Mouse (Mus musculus) limb, embryonic 11.5 days (tissue): ENCODE measurements around the gene Pim3. TPM values are rescaled to one million over a fixed set of nuclear protein-coding genes. Genes with fewer than 3 reads are reported as not detected.
A peak's percentile ranks its signal among the peaks of the same experiment; 100 is the strongest.

Experiments
- ATAC-seq: fragments of 200-750 bp; cut with Nextera tagmentation; 2 replicates; pipeline ENCODE4 v1.8.0; 2017; ENCODE audit warnings: low read depth; ENCODE audit not compliant: insufficient number of reproducible peaks, low FRiP score, low TSS enrichment
- DNase-seq: peaks from one replicate; pipeline ENCODE4 v3.0.0-alpha.2; 2015; ENCODE audit warnings: low spot score
- H3K27ac ChIP-seq: fragments of 300-500 bp; sonication (generic); replicated peaks from 2 replicates; pipeline ENCODE4 v1.5.1; 2014; ENCODE audit warnings: low read depth, mild to moderate bottlenecking, low read length
- H3K27me3 ChIP-seq: fragments of 300-500 bp; sonication (generic); 2 replicates; pipeline ENCODE4 v1.6.1; 2014; ENCODE audit warnings: mild to moderate bottlenecking, low read length, mixed read lengths; ENCODE audit not compliant: control insufficient read depth, insufficient read depth
- H3K36me3 ChIP-seq: fragments of 300-500 bp; sonication (generic); 2 replicates; pipeline ENCODE4 v1.6.1; 2014; ENCODE audit warnings: mild to moderate bottlenecking, low read length, moderate library complexity, mixed read lengths; ENCODE audit not compliant: control insufficient read depth, insufficient read depth
- H3K4me1 ChIP-seq: fragments of 300-500 bp; sonication (generic); 2 replicates; pipeline ENCODE4 v1.6.1; 2014; ENCODE audit warnings: low read length, mixed read lengths; ENCODE audit not compliant: control insufficient read depth, insufficient read depth
- H3K4me2 ChIP-seq: fragments of 300-500 bp; sonication (generic); 2 replicates; pipeline ENCODE4 v1.6.1; 2014; ENCODE audit warnings: low read depth, mild to moderate bottlenecking, moderate library complexity; ENCODE audit not compliant: severe bottlenecking
- H3K4me3 ChIP-seq: fragments of 300-500 bp; sonication (generic); 2 replicates; pipeline ENCODE4 v1.5.1; 2014; ENCODE audit warnings: low read depth, low read length
- H3K9ac ChIP-seq: fragments of 300-500 bp; sonication (generic); 2 replicates; pipeline ENCODE4 v1.6.1; 2014; ENCODE audit warnings: mild to moderate bottlenecking, low read length
- H3K9me3 ChIP-seq: fragments of 300-500 bp; sonication (generic); 2 replicates; pipeline ENCODE4 v1.6.1; 2016; ENCODE audit warnings: low read length; ENCODE audit not compliant: control insufficient read depth
- WGBS: fragments of 180-500 bp; shearing (Covaris S2); extraction: QIAGEN DNeasy Blood & Tissue Kit; methylation state at CpG from one replicate; pipeline ENCODE4 v1.1.7; 2014; 5-methylcytosine and 5-hydroxymethylcytosine counted together
- polyA plus RNA-seq: library from polyadenylated mRNA; unstranded; fragments of >200 nt; fragmentation: Nextera tagmentation; extraction: Ambion mirVana; gene quantifications from 2 replicates; pipeline ENCODE4 v1.2.1, GENCODE M21; 2014

The Pim3 gene
- polyA plus RNA-seq, 1 experiment from 2014 or later: 34.5 TPM

DNA sequence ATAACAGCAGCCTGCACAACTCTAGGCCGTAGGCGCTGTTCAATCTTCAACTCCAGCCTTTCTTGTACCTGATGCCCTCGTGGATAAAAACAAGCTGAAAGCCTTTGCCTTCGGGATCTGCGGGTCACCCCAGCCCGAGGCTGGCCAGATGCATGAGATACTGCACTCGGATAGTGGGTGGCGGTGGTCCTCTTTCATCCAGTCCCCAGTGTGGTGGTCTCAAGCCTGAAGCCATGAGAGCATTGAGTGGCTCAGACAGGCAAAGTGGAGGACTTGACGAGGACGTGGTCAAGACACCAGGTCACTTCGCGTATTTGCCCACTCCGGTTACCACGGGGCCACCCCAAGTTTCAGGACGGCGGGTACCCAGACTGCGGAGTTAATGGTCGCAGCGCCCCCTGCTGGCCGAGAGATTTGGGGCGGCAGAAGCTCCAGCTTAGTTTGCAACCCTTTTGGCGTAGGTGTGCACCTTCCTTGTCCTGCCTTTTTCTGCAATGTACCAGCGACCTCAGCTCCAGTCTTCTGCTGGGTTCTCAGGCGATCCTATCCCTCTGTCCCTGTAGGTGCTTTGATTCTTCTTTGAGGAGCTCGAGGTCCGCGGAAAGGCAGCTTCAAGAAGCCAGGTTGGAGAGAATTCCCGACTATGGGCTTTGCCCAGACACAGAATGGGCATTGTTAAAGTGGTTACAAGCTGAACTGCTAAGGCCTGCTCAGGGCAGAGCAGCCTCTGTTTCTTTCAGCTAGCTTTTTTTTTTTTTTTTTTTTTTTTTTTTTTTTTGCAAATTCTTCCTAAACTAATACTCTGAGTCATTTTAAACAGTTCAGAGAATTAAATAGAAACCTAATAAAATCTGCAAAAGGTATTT lies 14.4 kb downstream of the Pim3 start:
- Histone ChIP-seq H3K27me3 (no peaks in the 10 kb centered on the region), H3K4me3 (no peak overlapping the region), H3K27ac (no peak overlapping the region), H3K4me1 (0 out of 2 replicates have a peak, but pooled peaks cover 3% of the 10 kb centered on the region), H3K36me3 (no peaks in the 10 kb centered on the region), H3K9ac (no peak overlapping the region), H3K4me2 (no peak overlapping the region), H3K9me3 (no peaks in the 10 kb centered on the region)
- WGBS: 11% methylated on average over 28 of the region's 28 CpGs
- DNase-seq (peak; percentile 89), ATAC-seq (peak; percentile 67)

DNA sequence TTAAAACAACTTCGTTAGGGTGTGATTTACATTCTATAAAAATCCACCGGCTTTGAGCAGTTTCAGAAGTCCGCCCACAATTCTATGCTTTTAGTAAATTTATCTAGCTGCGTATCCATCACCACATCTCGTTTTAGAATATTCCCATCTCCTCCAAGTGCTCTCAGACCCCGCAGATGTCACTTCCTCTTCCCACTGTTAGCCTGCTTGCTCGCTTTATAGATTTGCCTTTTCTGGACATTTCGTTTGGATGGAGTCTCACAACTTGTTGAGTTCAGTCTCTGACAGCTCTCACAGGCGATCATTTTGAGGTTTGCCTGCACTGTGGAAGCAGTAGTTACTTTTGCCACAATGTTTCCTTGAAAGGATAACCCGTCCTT lies 15.0 kb downstream of the Pim3 start:
- 81% methylated on average over 10 of the region's 10 CpGs for WGBS
- Histone ChIP-seq H3K4me2 (no peak overlapping the region), H3K4me3 (no peak overlapping the region), H3K4me1 (0 out of 2 replicates have a peak, but pooled peaks cover 3% of the 10 kb centered on the region), H3K27ac (no peak overlapping the region), H3K9ac (no peak overlapping the region), H3K9me3 (no peaks in the 10 kb centered on the region), H3K27me3 (no peaks in the 10 kb centered on the region), H3K36me3 (no peaks in the 10 kb centered on the region)
- no peak for ATAC-seq
- no peak for DNase-seq

DNA sequence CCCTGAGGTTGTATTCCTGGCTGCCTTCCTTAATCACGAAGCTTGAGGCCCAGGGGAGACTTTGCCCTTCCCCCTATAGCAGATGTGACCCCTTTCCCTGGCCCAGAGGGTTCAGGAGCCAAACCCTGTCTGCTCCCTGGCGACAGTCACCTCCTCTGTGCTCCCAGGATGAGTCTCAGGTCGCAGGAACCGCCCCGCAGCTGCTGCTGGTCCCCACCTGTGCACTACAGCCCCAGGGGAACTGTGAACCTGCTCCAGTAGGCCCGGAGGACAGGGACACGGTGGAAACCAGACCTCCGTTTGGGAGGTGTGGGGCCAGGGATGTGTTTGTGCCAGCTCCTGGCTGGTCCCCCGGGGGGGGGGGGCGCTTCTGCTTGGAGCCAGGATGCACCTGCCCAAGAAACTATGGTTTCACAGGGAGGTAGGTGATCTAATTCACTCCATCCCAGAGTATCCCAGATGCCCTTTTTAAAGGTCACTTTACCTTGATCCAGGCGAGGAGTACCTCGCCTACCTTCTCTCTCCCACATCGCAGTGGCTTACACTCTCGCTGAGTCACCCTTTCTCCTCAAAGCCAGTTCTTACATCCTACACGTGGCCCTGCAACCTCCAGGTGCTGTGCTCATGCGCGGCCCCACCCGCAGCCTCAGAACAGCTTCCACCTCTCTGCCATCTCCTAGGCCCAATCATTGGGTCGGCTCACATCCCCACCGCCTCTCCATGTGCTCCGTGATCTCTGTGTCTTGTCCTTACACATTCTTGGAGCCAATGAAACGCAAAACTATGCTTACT lies 19.5 kb downstream of the Pim3 start:
- no peak overlapping the region for H3K4me3 ChIP-seq
- no peaks in the 10 kb centered on the region for H3K36me3 ChIP-seq
- no peak for ATAC-seq
- no peak overlapping the region for H3K4me2 ChIP-seq
- 62% methylated on average over 22 of the region's 22 CpGs for WGBS
- H3K27me3 ChIP-seq: no peaks in the 10 kb centered on the region
- no peaks in the 10 kb centered on the region for H3K9me3 ChIP-seq
- peak overlapping the region; percentile 27; the same call in 1 of the 2 replicates for H3K9ac ChIP-seq
- DNase-seq: no peak
- H3K4me1 ChIP-seq: 0 out of 2 replicates have a peak, but pooled peaks cover 3% of the 10 kb centered on the region
- no peak overlapping the region for H3K27ac ChIP-seq

DNA sequence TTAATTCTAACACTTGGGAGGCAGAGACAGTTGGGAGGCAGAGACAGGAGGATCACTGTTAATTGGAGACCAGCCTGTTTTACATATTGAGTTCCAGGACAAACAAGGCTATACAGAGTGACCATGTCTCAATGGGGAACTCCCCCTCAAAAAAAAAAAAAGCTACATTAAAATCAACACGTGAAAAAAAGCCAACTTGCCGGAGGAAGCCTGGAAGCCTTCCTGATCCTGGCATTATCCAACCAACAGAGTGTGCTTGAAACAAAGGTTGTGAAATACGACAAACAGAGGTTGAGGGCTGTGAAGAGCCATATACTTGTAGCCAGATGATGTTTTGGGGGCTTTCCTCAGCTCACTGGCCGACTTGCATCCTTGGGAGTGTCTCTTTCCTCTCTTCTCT lies 20.9 kb downstream of the Pim3 start:
- no peak for DNase-seq
- Histone ChIP-seq H3K4me3 (no peak overlapping the region), H3K9ac (no peak overlapping the region), H3K27me3 (no peaks in the 10 kb centered on the region), H3K4me2 (no peak overlapping the region), H3K27ac (no peak overlapping the region), H3K36me3 (no peaks in the 10 kb centered on the region), H3K4me1 (0 out of 2 replicates have a peak, but pooled peaks cover 3% of the 10 kb centered on the region), H3K9me3 (no peaks in the 10 kb centered on the region)
- no peak for ATAC-seq
- 78% methylated on average over 4 of the region's 4 CpGs for whole genome bisulfite sequencing

DNA sequence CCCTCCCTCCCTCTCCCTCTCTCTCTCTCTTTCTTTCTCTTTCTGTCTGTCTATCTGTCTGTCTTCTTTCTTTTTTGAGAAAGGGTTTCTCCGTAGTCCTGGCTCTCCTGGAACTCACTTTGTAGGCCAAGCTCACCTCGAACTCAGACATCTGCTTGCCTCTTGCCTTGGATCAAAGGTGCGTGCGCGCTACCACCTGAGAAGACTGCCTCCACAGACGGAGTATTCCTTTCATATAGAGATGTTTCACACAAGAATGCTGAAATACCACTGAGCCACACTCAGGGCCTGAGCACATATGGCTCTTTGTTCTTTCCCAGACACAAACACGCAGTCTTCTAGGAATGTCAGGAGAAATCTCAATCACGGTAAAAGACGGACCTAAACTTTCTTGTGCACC lies 21.4 kb downstream of the Pim3 start:
- no peaks in the 10 kb centered on the region for H3K27me3 ChIP-seq
- WGBS: 86% methylated on average over 9 of the region's 9 CpGs
- no peak overlapping the region for H3K9ac ChIP-seq
- H3K36me3 ChIP-seq: no peaks in the 10 kb centered on the region
- 0 out of 2 replicates have a peak, but pooled peaks cover 3% of the 10 kb centered on the region for H3K4me1 ChIP-seq
- no peaks in the 10 kb centered on the region for H3K9me3 ChIP-seq
- H3K4me2 ChIP-seq: no peak overlapping the region
- H3K27ac ChIP-seq: no peak overlapping the region
- no peak overlapping the region for H3K4me3 ChIP-seq
- ATAC-seq: no peak
- no peak for DNase-seq

DNA sequence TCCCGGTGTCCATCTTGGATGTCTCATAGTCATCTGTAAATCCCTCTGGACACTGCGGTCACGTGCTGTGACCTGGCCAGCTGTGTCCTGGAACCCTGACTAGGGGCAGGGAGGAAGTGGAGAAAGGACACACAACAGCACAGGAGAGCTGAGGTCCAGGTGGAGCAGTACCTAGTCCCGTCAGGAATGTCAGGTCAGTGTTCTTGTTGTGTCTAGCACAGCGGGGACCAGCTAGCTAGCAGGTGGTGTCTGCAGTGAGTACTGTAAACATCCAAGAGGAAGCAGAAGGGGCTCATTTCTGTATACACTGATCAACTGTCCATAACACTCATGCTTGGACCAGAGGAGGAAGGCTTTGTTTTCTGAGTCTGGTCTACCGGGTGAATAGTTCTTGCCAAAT lies 23.4 kb downstream of the Pim3 start:
- no peak for ATAC-seq
- H3K4me1 ChIP-seq: 0 out of 2 replicates have a peak, but pooled peaks cover 3% of the 10 kb centered on the region
- H3K4me2 ChIP-seq: no peak overlapping the region
- no peak for DNase-seq
- H3K4me3 ChIP-seq: no peak overlapping the region
- 93% methylated on average over 6 of the region's 6 CpGs for WGBS
- H3K9me3 ChIP-seq: no peaks in the 10 kb centered on the region
- H3K36me3 ChIP-seq: no peaks in the 10 kb centered on the region
- no peak overlapping the region for H3K9ac ChIP-seq
- no peak overlapping the region for H3K27ac ChIP-seq
- H3K27me3 ChIP-seq: peaks cover 4% of the 10 kb centered on the region; the same call in 1 of the 2 replicates

DNA sequence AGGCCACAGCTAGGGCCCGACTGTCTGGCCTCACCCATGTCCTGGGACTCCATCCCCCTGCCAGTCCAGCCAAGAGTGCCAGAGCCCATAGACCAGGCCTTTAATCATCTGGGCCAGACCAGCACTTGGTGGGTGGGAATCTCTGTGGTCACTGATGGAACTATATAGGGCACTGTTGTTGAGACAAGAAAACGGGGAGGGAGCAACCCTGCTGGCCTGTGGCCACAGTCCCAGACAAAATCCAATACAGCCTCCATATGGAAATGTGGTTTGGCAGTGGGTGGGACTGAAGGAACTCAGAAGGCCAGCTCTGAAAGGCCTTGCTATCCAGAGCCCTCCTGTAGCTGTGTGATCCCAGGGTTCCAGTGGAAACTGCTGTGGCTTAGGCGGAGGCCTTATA lies 27.0 kb downstream of the Pim3 start:
- no peak overlapping the region for H3K4me2 ChIP-seq
- no peaks in the 10 kb centered on the region for H3K9me3 ChIP-seq
- H3K4me1 ChIP-seq: 0 out of 2 replicates have a peak, but pooled peaks cover 3% of the 10 kb centered on the region
- ATAC-seq (no peak), DNase-seq (no peak)
- no peak overlapping the region for H3K27ac ChIP-seq
- 89% methylated on average over 3 of the region's 3 CpGs for WGBS
- no peaks in the 10 kb centered on the region for H3K36me3 ChIP-seq
- H3K9ac ChIP-seq: no peak overlapping the region
- H3K4me3 ChIP-seq: no peak overlapping the region
- H3K27me3 ChIP-seq: peaks cover 4% of the 10 kb centered on the region; the same call in 1 of the 2 replicates

DNA sequence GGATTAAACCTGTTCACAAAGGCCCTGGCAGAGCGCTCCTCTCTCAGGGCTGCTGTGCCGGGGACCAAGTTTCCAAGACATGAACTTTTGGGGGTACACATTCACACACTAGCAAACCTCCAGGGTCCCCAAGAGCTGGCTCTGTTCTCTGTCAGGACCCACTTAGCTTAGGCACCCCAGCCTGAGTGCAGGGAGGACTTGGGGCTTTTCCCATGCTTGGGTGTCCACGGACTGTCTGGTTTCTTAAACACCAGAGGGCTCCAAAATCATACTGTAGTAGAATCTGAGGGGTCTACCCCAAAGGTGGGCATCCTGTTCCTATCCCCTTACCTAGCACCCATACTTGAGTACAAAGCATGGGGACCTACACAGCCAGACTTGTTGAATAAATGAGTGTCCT lies 28.0 kb downstream of the Pim3 start:
- no peak for ATAC-seq
- H3K4me1 ChIP-seq: 0 out of 2 replicates have a peak, but pooled peaks cover 3% of the 10 kb centered on the region
- peak overlapping the region; percentile 92; the same call in 1 of the 2 replicates for H3K4me2 ChIP-seq
- peak overlapping the region; percentile 53; the same call in 1 of the 2 replicates for H3K9ac ChIP-seq
- no peak overlapping the region for H3K27ac ChIP-seq
- DNase-seq: no peak
- no peak overlapping the region for H3K4me3 ChIP-seq
- no peaks in the 10 kb centered on the region for H3K9me3 ChIP-seq
- H3K27me3 ChIP-seq: peaks cover 4% of the 10 kb centered on the region; the same call in 1 of the 2 replicates
- H3K36me3 ChIP-seq: no peaks in the 10 kb centered on the region
- 86% methylated on average over 3 of the region's 3 CpGs for WGBS
